Mouse (Mus musculus) heart, postnatal 0 days (tissue): ENCODE results near the gene Gpr162. TPM values are rescaled to one million over a fixed set of nuclear protein-coding genes. Genes with fewer than 3 reads are reported as not detected.

Experiments
- ATAC-seq: fragments of 200-750 bp; cut with Nextera tagmentation; 2 replicates; pipeline ENCODE4 v1.8.0; 2017; ENCODE audit warnings: low read depth, moderate number of reproducible peaks, moderate library complexity; ENCODE audit not compliant: insufficient read depth
- DNase-seq: peaks from one replicate; pipeline ENCODE4 v3.0.0-alpha.2; 2016; ENCODE audit warnings: low spot score
- H3K27ac ChIP-seq: fragments of 300-500 bp; sonication (generic); 2 replicates; pipeline ENCODE4 v1.5.1; 2014; ENCODE audit warnings: low read depth, mild to moderate bottlenecking
- H3K27me3 ChIP-seq: fragments of 300-500 bp; sonication (generic); 2 replicates; pipeline ENCODE4 v1.6.1; 2014; ENCODE audit warnings: low read length, mixed read lengths; ENCODE audit not compliant: control insufficient read depth, insufficient read depth
- H3K36me3 ChIP-seq: fragments of 300-500 bp; sonication (generic); replicated peaks from 2 replicates; pipeline ENCODE4 v1.6.1; 2014; ENCODE audit warnings: low read length, mixed read lengths; ENCODE audit not compliant: control insufficient read depth, insufficient read depth
- H3K4me1 ChIP-seq: fragments of 300-500 bp; sonication (generic); 2 replicates; pipeline ENCODE4 v1.6.1; 2014; ENCODE audit warnings: antibody characterized with exemption; ENCODE audit not compliant: control insufficient read depth, insufficient read depth
- H3K4me2 ChIP-seq: fragments of 300-500 bp; sonication (generic); 2 replicates; pipeline ENCODE4 v1.6.1; 2014; ENCODE audit warnings: low read depth, mild to moderate bottlenecking, low read length, moderate library complexity
- H3K4me3 ChIP-seq: fragments of 300-500 bp; sonication (generic); 2 replicates; pipeline ENCODE4 v1.5.1; 2014; ENCODE audit warnings: low read depth, low read length
- H3K9ac ChIP-seq: fragments of 300-500 bp; sonication (generic); replicated peaks from 2 replicates; pipeline ENCODE4 v1.6.1; 2014; ENCODE audit warnings: low read depth, low read length, mixed read lengths
- H3K9me3 ChIP-seq: fragments of 300-500 bp; sonication (generic); replicated peaks from 2 replicates; pipeline ENCODE4 v1.6.1; 2016; ENCODE audit warnings: low read length; ENCODE audit not compliant: control insufficient read depth
- CTCF ChIP-seq: IDR thresholded peaks from 2 replicates; pipeline ENCODE4 v1.5.1; 2016; ENCODE audit warnings: antibody characterized with exemption, control low read depth, low read depth
- EP300 ChIP-seq: IDR thresholded peaks from 2 replicates; pipeline ENCODE4 v1.6.1; 2016; ENCODE audit warnings: antibody characterized with exemption, low read depth
- WGBS: fragments of 180-500 bp; shearing (Covaris S2); extraction: QIAGEN DNeasy Blood & Tissue Kit; methylation state at CpG from one replicate; pipeline ENCODE4 v1.1.7; 2014; 5-methylcytosine and 5-hydroxymethylcytosine counted together
- polyA plus RNA-seq: library from polyadenylated mRNA; unstranded; fragments of >200 nt; fragmentation: Nextera tagmentation; extraction: Ambion mirVana; gene quantifications from 2 replicates; pipeline ENCODE4 v1.2.1, GENCODE M21; 2015
- total RNA-seq: library from RNA; depleted of rRNA; stranded (reverse); fragments of >200 nt; gene quantifications from 2 replicates; pipeline ENCODE4 v1.2.3, GENCODE M21; 2014; ENCODE audit warnings: low replicate concordance

Gpr162 gene
- total and polyA plus RNA-seq, 2 experiments from 2014 or later: 1.5 to 2.9 TPM

GRCm38 (mm10) chr6:124862406-124863124 lies 1.2 kb downstream of the Gpr162 start:
- Histone ChIP-seq H3K9ac (peak overlapping the region; percentile 54; the same call in 1 of the 2 replicates), H3K36me3 (no peaks in the 10 kb centered on the region), H3K4me2 (peak overlapping the region; percentile 97), H3K27ac (no peak overlapping the region; the same call in 1 of the 2 replicates), H3K4me3 (peak overlapping the region; percentile 49), H3K27me3 (peaks cover 33% of the 10 kb centered on the region), H3K9me3 (no peaks in the 10 kb centered on the region), H3K4me1 (peaks cover 11% of the 10 kb centered on the region; the same call in 1 of the 2 replicates)
- TF ChIP-seq EP300: no peak
- TF ChIP-seq CTCF: no peak
- WGBS: 16% methylated on average over 8 of the region's 8 CpGs
- no peak for ATAC-seq
- DNase-seq: no peak

- no peak overlapping the region for H3K27ac ChIP-seq
- no peak overlapping the region for H3K9ac ChIP-seq
- ATAC-seq (no peak), DNase-seq (no peak)
- 50% methylated on average over 3 of the region's 3 CpGs for WGBS
- H3K4me1 ChIP-seq: peaks cover 11% of the 10 kb centered on the region; the same call in 1 of the 2 replicates
- TF ChIP-seq EP300: no peak
- TF ChIP-seq CTCF: no peak
- no peaks in the 10 kb centered on the region for H3K9me3 ChIP-seq
- no peaks in the 10 kb centered on the region for H3K36me3 ChIP-seq
- H3K27me3 ChIP-seq: peaks cover 33% of the 10 kb centered on the region
- H3K4me2 ChIP-seq: no peak overlapping the region; the same call in 1 of the 2 replicates
- H3K4me3 ChIP-seq: no peak overlapping the region
Measured at GRCm38 (mm10) chr6:124861802-124862201, 2.0 kb downstream of the Gpr162 start.

- DNase-seq (no peak), ATAC-seq (no peak)
- H3K36me3 ChIP-seq: no peaks in the 10 kb centered on the region
- 88% methylated on average over 19 of the region's 19 CpGs for WGBS
- no peaks in the 10 kb centered on the region for H3K9me3 ChIP-seq
- TF ChIP-seq CTCF (no peak), EP300 (no peak)
- H3K4me3 ChIP-seq: no peak overlapping the region
- peaks cover 16% of the 10 kb centered on the region for H3K4me1 ChIP-seq
- H3K9ac ChIP-seq: no peak overlapping the region
- H3K27ac ChIP-seq: no peak overlapping the region
- no peak overlapping the region for H3K4me2 ChIP-seq
- H3K27me3 ChIP-seq: peaks cover 33% of the 10 kb centered on the region
Measured at GRCm38 (mm10) chr6:124861266-124861665, 2.5 kb downstream of the Gpr162 start.

GRCm38 (mm10) chr6:124860511-124860910 lies 3.3 kb downstream of the Gpr162 start:
- no peak overlapping the region for H3K9ac ChIP-seq
- DNase-seq: no peak
- H3K9me3 ChIP-seq: no peaks in the 10 kb centered on the region
- TF ChIP-seq EP300 (no peak), CTCF (no peak)
- no peak overlapping the region for H3K4me3 ChIP-seq
- peaks cover 18% of the 10 kb centered on the region for H3K4me1 ChIP-seq
- H3K36me3 ChIP-seq: no peaks in the 10 kb centered on the region
- no peak overlapping the region for H3K27ac ChIP-seq
- peaks cover 33% of the 10 kb centered on the region for H3K27me3 ChIP-seq
- 82% methylated on average over 9 of the region's 9 CpGs for WGBS
- no peak overlapping the region for H3K4me2 ChIP-seq
- ATAC-seq: no peak

GRCm38 (mm10) chr6:124859725-124860124 lies 4.1 kb downstream of the Gpr162 start:
- ATAC-seq: peak; percentile 42
- Histone ChIP-seq H3K4me1 (peaks cover 18% of the 10 kb centered on the region), H3K4me2 (no peak overlapping the region)

More at GRCm38 (mm10) chr6:124859725-124860124, 4.1 kb downstream of the Gpr162 start:
- H3K9ac ChIP-seq: no peak overlapping the region
- TF ChIP-seq EP300 (no peak), CTCF (peak; percentile 92)
- H3K27ac ChIP-seq: no peak overlapping the region
- H3K27me3 ChIP-seq: peaks cover 33% of the 10 kb centered on the region
- no peak overlapping the region for H3K4me3 ChIP-seq
- H3K9me3 ChIP-seq: no peaks in the 10 kb centered on the region
- H3K36me3 ChIP-seq: no peaks in the 10 kb centered on the region
- WGBS: 8% methylated on average over 12 of the region's 12 CpGs
- DNase-seq: peak; percentile 75
